Mouse (Mus musculus) stomach, embryonic 14.5 days (tissue): ENCODE measurements around the gene Ell. TPM values are rescaled to one million over a fixed set of nuclear protein-coding genes. Genes with fewer than 3 reads are reported as not detected.

Source experiments
- ATAC-seq: fragments of 200-750 bp; cut with Nextera tagmentation; 2 replicates; pipeline ENCODE4 v1.8.0; 2017; ENCODE audit warnings: low read depth, moderate TSS enrichment; ENCODE audit not compliant: insufficient number of reproducible peaks, insufficient read depth, low FRiP score
- H3K27ac ChIP-seq: fragments of 300-500 bp; sonication (generic); 2 replicates; pipeline ENCODE4 v1.5.1; 2014; ENCODE audit warnings: mild to moderate bottlenecking, low read length, moderate library complexity, mixed read lengths
- H3K27me3 ChIP-seq: fragments of 300-500 bp; sonication (generic); 2 replicates; pipeline ENCODE4 v1.6.1; 2014; ENCODE audit warnings: low read length, control low read depth, mixed read lengths; ENCODE audit not compliant: control insufficient read depth, insufficient read depth
- H3K36me3 ChIP-seq: fragments of 300-500 bp; sonication (generic); 2 replicates; pipeline ENCODE4 v1.6.1; 2014; ENCODE audit warnings: mild to moderate bottlenecking, control low read depth, low read length, moderate library complexity, mixed read lengths; ENCODE audit not compliant: control insufficient read depth, insufficient read depth
- H3K4me1 ChIP-seq: fragments of 300-500 bp; sonication (generic); 2 replicates; pipeline ENCODE4 v1.6.1; 2014; ENCODE audit warnings: low read length, control low read depth, mixed read lengths; ENCODE audit not compliant: control insufficient read depth, insufficient read depth
- H3K4me2 ChIP-seq: fragments of 300-500 bp; sonication (generic); replicated peaks from 2 replicates; pipeline ENCODE4 v1.6.1; 2014; ENCODE audit warnings: low read depth, low read length, control low read depth
- H3K4me3 ChIP-seq: fragments of 300-500 bp; sonication (generic); 2 replicates; pipeline ENCODE4 v1.5.1; 2014; ENCODE audit warnings: low read depth, low read length, control low read depth
- H3K9ac ChIP-seq: fragments of 300-500 bp; sonication (generic); replicated peaks from 2 replicates; pipeline ENCODE4 v1.6.1; 2014; ENCODE audit warnings: low read depth, mild to moderate bottlenecking, control low read depth, low read length, moderate library complexity, mixed read lengths
- H3K9me3 ChIP-seq: fragments of 300-500 bp; sonication (generic); 2 replicates; pipeline ENCODE4 v1.6.1; 2016; ENCODE audit warnings: low read depth, low read length, control low read depth; ENCODE audit not compliant: control insufficient read depth
- WGBS: fragments of 180-500 bp; shearing (Covaris S2); extraction: QIAGEN DNeasy Blood & Tissue Kit; methylation state at CpG from one replicate; pipeline ENCODE4 v1.1.7; 2014; 5-methylcytosine and 5-hydroxymethylcytosine counted together
- polyA plus RNA-seq: library from polyadenylated mRNA; unstranded; fragments of >200 nt; fragmentation: Nextera tagmentation; extraction: Ambion mirVana; gene quantifications from 2 replicates; pipeline ENCODE4 v1.2.1, GENCODE M21; 2014

The Ell gene
- polyA plus RNA-seq, 1 experiment from 2014 or later = 17.9 TPM

DNA sequence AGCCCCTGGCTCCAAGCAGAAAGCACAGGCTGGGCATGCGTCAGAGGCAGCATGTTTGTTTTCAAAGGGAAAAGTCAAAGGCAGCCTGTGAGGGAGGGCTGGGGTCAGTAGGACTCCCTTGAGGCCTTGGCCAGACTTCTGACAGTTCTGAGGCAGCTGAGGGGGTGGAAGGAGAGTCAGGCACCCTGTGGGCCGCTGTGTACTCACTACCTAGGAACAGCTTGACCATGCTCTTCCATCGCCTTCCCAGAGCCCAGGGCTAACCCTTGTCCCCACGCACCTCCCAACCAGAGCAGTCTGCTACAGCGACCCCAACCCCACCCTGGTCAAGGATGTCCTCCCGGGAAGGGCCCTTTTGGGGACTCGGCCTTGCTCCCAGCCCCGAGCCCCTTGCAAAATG lies 53.9 kb downstream of the Ell start:
- WGBS = 40% methylated on average over 8 of the region's 8 CpGs

GRCm38 (mm10) chr8:70593961-70594609 lies 54.8 kb downstream of the Ell start, which contains the start of gene Isyna1:
TSS of gene Isyna1 (plus strand) at chr8:70594373.
- Histone ChIP-seq H3K4me1 (peaks cover 34% of the 10 kb centered on the region), H3K27me3 (no peaks in the 10 kb centered on the region), H3K27ac (peak within 1 kb of the TSS; percentile 83; the same call in 1 of the 2 replicates), H3K36me3 (peaks cover 16% of the 10 kb centered on the region; the same call in 1 of the 2 replicates), H3K4me2 (peak within 1 kb of the TSS; percentile 88), H3K9ac (peak within 1 kb of the TSS; percentile 65), H3K4me3 (peak within 1 kb of the TSS; percentile 70), H3K9me3 (no peaks in the 10 kb centered on the region)
- under 1% methylated on average over 40 of the region's 40 CpGs for WGBS
- ATAC-seq = peak; percentile 91

More for the DNA sequence above, 53.9 kb downstream of the Ell start:
- Histone ChIP-seq H3K4me1 (peaks cover 25% of the 10 kb centered on the region), H3K9me3 (no peaks in the 10 kb centered on the region), H3K4me2 (peak overlapping the region; percentile 88), H3K36me3 (peaks cover 20% of the 10 kb centered on the region), H3K27ac (peak overlapping the region; percentile 77; the same call in 1 of the 2 replicates), H3K9ac (no peak overlapping the region; the same call in 1 of the 2 replicates), H3K4me3 (peak overlapping the region; percentile 70; the same call in 1 of the 2 replicates), H3K27me3 (no peaks in the 10 kb centered on the region)
- no peak for ATAC-seq

- no peaks in the 10 kb centered on the region for H3K9me3 ChIP-seq
- no peaks in the 10 kb centered on the region for H3K27me3 ChIP-seq
- H3K4me2 ChIP-seq = peak overlapping the region; percentile 88
- H3K4me3 ChIP-seq = peak overlapping the region; percentile 70
- H3K4me1 ChIP-seq = peaks cover 40% of the 10 kb centered on the region
- peak overlapping the region; percentile 65 for H3K9ac ChIP-seq
- H3K36me3 ChIP-seq = peaks cover 14% of the 10 kb centered on the region; the same call in 1 of the 2 replicates
- WGBS = 7% methylated on average over 82 of the region's 82 CpGs
- peak overlapping the region; percentile 83; the same call in 1 of the 2 replicates for H3K27ac ChIP-seq
- ATAC-seq = peak; percentile 3; the same call in 1 of the 2 replicates
These were observed 55.6 kb downstream of the Ell start for GRCm38 (mm10) chr8:70594621-70595564.

DNA sequence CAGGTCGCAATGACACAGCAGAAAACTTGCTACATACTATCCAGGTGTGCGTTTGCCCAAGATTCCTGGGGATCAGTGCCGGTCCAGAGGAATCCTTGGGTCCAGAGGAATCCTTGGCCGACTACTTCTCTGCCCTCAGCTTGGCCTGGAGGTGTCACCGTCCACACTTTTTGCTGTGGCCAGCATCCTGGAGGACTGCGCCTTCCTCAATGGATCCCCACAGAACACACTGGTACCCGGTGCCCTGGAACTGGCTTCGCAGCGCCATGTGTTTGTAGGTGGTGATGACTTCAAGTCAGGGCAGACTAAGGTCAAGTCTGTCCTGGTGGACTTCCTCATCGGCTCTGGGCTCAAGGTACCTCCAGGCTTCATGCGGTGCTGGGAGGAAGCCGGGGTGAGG lies 56.6 kb downstream of the Ell start:
- no peak overlapping the region for H3K27ac ChIP-seq
- H3K9me3 ChIP-seq = no peaks in the 10 kb centered on the region
- no peak overlapping the region for H3K4me2 ChIP-seq
- H3K27me3 ChIP-seq = no peaks in the 10 kb centered on the region
- H3K9ac ChIP-seq = no peak overlapping the region
- no peak for ATAC-seq
- peaks cover 14% of the 10 kb centered on the region; the same call in 1 of the 2 replicates for H3K36me3 ChIP-seq
- H3K4me1 ChIP-seq = peaks cover 50% of the 10 kb centered on the region
- H3K4me3 ChIP-seq = no peak overlapping the region
- WGBS = 92% methylated on average over 12 of the region's 12 CpGs

GRCm38 (mm10) chr8:70596216-70596615 lies 57.0 kb downstream of the Ell start:
- no peak overlapping the region for H3K9ac ChIP-seq
- no peak for ATAC-seq
- H3K4me1 ChIP-seq = peaks cover 54% of the 10 kb centered on the region
- no peak overlapping the region for H3K27ac ChIP-seq
- H3K4me2 ChIP-seq = no peak overlapping the region
- 94% methylated on average over 18 of the region's 18 CpGs for WGBS
- no peaks in the 10 kb centered on the region for H3K9me3 ChIP-seq
- H3K27me3 ChIP-seq = no peaks in the 10 kb centered on the region
- H3K4me3 ChIP-seq = no peak overlapping the region
- peaks cover 14% of the 10 kb centered on the region; the same call in 1 of the 2 replicates for H3K36me3 ChIP-seq

GRCm38 (mm10) chr8:70596775-70597416 lies 57.6 kb downstream of the Ell start:
- Histone ChIP-seq H3K4me3 (peak overlapping the region; percentile 35; the same call in 1 of the 2 replicates), H3K4me1 (peaks cover 56% of the 10 kb centered on the region), H3K36me3 (peaks cover 12% of the 10 kb centered on the region; the same call in 1 of the 2 replicates), H3K27me3 (no peaks in the 10 kb centered on the region), H3K27ac (no peak overlapping the region), H3K9me3 (peaks cover 2% of the 10 kb centered on the region; the same call in 1 of the 2 replicates), H3K4me2 (peak overlapping the region; percentile 59), H3K9ac (no peak overlapping the region)
- 81% methylated on average over 17 of the region's 17 CpGs for WGBS
- no peak for ATAC-seq

DNA sequence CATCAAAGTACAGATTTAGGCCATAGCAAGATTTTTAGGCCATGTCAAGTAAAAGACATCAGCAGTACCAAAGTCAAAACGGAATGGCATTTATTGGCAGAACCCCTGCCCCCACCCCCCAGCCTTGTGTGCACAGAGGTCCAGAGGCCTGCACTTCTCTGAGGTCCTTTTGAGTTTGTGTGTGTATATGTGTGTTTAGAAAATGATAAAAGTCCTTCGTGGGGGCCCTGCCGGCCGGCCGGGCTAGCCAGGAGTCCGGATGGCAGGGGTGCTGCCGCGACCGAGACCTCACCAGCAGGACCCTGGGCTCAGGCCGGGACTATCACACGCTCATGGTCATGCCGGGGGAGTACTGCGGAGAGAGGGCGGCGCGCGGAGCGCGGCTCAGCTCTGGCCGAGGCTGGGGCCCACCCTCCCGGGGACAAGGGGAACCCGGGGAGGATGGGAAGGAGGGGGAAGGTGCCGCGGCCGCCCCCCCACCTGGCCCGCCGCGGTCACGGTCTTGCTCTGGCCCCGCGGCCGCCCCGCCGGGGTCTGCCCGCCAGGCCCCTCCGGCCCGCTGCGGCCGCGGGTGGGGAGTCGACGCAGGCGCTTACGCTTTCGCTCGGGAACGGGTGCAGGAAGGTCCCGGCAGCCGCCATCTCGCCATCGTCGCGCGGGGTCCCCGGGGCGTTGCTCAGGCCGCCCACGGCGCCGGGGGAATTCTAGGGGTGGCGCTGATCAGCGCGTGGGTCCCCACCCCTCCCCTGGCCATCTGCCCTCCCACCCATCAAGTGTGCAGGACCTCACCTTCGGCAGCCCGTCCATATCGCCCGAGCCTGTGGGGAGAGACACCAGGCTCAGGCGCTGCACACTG lies 58.4 kb downstream of the Ell start:
- Histone ChIP-seq H3K4me2 (peak overlapping the region; percentile 59), H3K27me3 (no peaks in the 10 kb centered on the region), H3K4me1 (peaks cover 56% of the 10 kb centered on the region), H3K9me3 (peaks cover 4% of the 10 kb centered on the region; the same call in 1 of the 2 replicates), H3K36me3 (peaks cover 19% of the 10 kb centered on the region; the same call in 1 of the 2 replicates), H3K9ac (peak overlapping the region; percentile 15; the same call in 1 of the 2 replicates), H3K4me3 (peak overlapping the region; percentile 35), H3K27ac (0 out of 2 replicates have a peak overlapping the region, but pooled peaks have one; percentile 17)
- WGBS = 8% methylated on average over 51 of the region's 68 CpGs
- no peak for ATAC-seq
